Mouse (Mus musculus) hindbrain, embryonic 10.5 days (tissue): ENCODE data around the gene Cebpe. TPM values are rescaled to one million over a fixed set of nuclear protein-coding genes. Genes with fewer than 3 reads are reported as not detected.

ENCODE experiments used
- DNase-seq: peaks from one replicate; pipeline ENCODE4 v3.0.0-alpha.2; 2017; ENCODE audit warnings: low spot score
- H3K27ac ChIP-seq: fragments of 300-500 bp; sonication (generic); 2 replicates; pipeline ENCODE4 v1.5.1; 2016; ENCODE audit warnings: mild to moderate bottlenecking, moderate library complexity
- H3K27me3 ChIP-seq: fragments of 300-500 bp; sonication (generic); 2 replicates; pipeline ENCODE4 v1.6.1; 2016; ENCODE audit warnings: mild to moderate bottlenecking; ENCODE audit not compliant: poor library complexity, insufficient read depth, severe bottlenecking
- H3K36me3 ChIP-seq: fragments of 300-500 bp; sonication (generic); 2 replicates; pipeline ENCODE4 v1.6.1; 2016; ENCODE audit warnings: mild to moderate bottlenecking, moderate library complexity
- H3K4me1 ChIP-seq: fragments of 300-500 bp; sonication (generic); replicated peaks from 2 replicates; pipeline ENCODE4 v1.6.1; 2016; ENCODE audit warnings: mild to moderate bottlenecking
- H3K4me3 ChIP-seq: fragments of 300-500 bp; sonication (generic); 2 replicates; pipeline ENCODE4 v1.5.1; 2016; ENCODE audit warnings: mild to moderate bottlenecking, moderate library complexity
- H3K9me3 ChIP-seq: fragments of 300-500 bp; sonication (generic); 2 replicates; pipeline ENCODE4 v1.6.1; 2016; ENCODE audit warnings: mild to moderate bottlenecking, moderate library complexity
- WGBS: fragments of 180-500 bp; shearing (Covaris S2); methylation state at CpG from one replicate; pipeline ENCODE4 v1.1.7; 2016; 5-methylcytosine and 5-hydroxymethylcytosine counted together
- polyA plus RNA-seq: library from polyadenylated mRNA; unstranded; fragments of >200 nt; fragmentation: Nextera tagmentation; extraction: Ambion mirVana; gene quantifications from 2 replicates; pipeline ENCODE4 v1.2.1, GENCODE M21; 2016

The Cebpe gene
- polyA plus RNA-seq, 1 experiment from 2014 or later: not detected

DNA sequence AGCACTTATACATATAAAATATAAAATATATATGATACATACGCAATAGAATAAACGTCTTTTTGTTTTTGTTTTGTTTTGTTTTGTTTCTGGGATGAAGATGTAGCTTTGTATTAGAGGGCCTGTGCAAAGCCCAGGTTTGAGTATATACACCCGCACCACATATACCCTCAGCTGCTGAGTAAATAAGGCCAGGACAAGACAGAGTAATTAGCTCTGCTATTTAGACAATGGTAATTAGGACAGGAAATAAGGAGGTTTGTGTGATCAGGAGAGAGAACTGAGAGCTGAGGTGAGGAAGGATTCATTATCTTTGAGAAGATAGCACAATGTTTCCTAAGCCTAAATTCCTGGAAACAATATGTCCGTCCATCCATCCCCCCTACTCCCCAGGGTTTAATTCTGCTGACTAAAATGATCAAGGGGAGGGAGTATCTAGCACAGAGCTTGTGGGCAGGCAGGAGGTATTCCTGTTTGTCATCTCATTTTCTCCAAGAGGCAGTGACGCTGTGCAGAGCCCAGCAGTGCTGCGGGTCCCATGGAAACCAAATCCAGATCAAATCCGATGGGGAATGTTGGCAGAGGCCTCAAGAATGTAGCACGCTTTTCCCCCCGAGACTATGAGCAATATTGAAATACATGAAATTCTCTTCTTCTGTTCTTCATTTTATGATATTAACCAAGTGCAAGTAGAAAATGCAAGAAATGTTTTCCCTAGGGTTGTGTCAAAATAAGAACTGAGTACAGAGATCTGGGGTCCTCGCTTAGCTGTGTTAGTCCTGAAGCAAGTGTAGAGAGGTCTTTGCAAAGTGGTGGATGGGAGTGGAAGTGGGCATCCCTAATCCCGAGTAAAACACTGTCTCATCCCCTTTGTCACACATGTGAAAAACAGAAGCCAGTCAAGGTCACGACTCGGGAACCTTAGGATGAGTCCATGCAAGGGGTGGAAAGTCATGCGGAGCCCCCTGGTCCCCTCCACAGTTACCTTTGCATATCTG lies 24.9 kb upstream of the Cebpe start:
- Histone ChIP-seq H3K27ac (no peak overlapping the region), H3K9me3 (no peaks in the 10 kb centered on the region), H3K4me1 (peaks cover 17% of the 10 kb centered on the region), H3K4me3 (no peak overlapping the region), H3K27me3 (no peaks in the 10 kb centered on the region), H3K36me3 (no peaks in the 10 kb centered on the region)
- DNase-seq: no peak
- WGBS: 66% methylated on average over 14 of the region's 14 CpGs

DNA sequence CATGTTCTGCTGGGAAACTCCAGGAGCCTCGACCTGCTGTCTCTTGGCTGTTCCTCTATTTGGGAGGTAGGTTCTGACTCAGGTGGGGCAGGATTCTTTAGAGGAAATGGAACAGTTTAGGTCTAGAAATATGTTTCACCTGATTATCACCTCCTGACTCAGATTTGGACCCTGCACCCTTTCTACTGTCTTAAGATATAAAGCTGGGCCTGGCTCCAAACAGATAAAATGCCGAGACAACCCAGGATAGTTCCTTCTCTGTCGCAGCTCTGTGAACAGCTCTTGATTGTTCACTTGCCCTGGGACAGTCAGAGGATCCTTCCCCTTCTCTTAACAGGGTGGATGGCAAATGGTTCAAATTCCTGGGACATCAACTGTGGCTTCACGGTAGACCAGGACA lies 23.2 kb upstream of the Cebpe start:
- Histone ChIP-seq H3K27ac (no peak overlapping the region), H3K4me3 (no peak overlapping the region), H3K4me1 (peaks cover 17% of the 10 kb centered on the region), H3K36me3 (no peaks in the 10 kb centered on the region), H3K27me3 (no peaks in the 10 kb centered on the region), H3K9me3 (no peaks in the 10 kb centered on the region)
- no peak for DNase-seq
- WGBS: 84% methylated on average over 4 of the region's 4 CpGs

DNA sequence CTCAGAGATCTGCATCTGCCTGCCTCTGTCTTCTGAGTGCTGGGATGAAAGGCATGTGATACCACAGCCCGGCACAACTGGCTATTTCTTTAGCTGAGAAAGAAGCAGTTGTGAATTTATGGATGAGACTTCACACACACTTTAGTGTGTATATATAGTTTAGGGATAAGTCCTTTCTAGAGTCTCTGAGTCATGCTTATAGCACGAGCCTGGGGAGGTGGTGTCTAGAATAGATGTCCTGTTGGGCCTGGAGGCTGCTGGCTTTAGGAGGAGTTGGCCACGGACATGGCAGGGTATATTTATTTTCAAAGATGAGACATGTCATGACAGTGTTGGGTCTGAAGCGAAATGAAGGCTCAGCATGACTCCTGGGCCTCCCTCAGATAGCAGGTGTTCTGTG lies 22.0 kb upstream of the Cebpe start:
- Histone ChIP-seq H3K4me1 (peaks cover 19% of the 10 kb centered on the region), H3K9me3 (no peaks in the 10 kb centered on the region), H3K36me3 (no peaks in the 10 kb centered on the region), H3K27me3 (no peaks in the 10 kb centered on the region), H3K4me3 (no peak overlapping the region), H3K27ac (no peak overlapping the region)
- 81% methylated on average over 4 of the region's 4 CpGs for WGBS
- no peak for DNase-seq

DNA sequence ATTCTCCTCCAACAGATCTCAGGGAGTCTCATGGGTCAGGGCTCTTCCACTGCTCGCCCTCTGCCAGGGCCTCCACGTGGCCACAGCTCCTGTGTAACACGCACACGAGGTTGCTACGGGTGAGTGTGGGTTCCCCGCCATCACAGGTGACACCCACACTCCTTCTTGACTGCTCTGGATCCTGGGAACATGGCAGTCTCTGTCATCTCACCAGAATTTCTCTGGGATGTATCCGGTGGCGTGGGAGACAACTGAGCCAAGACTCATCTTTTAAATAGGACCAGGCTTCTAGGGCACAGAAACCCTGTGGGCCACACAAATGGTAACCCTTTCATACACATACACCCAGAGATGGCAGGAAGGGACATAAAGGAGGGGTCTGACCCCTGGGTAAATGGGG lies 20.2 kb upstream of the Cebpe start:
- Histone ChIP-seq H3K36me3 (no peaks in the 10 kb centered on the region), H3K9me3 (no peaks in the 10 kb centered on the region), H3K27me3 (no peaks in the 10 kb centered on the region), H3K4me3 (no peak overlapping the region), H3K4me1 (peaks cover 13% of the 10 kb centered on the region), H3K27ac (no peak overlapping the region)
- no peak for DNase-seq
- 89% methylated on average over 8 of the region's 8 CpGs for WGBS

- no peak overlapping the region for H3K27ac ChIP-seq
- WGBS: 94% methylated on average over 6 of the region's 6 CpGs
- DNase-seq: no peak
- no peaks in the 10 kb centered on the region for H3K9me3 ChIP-seq
- no peaks in the 10 kb centered on the region for H3K36me3 ChIP-seq
- H3K4me3 ChIP-seq: no peak overlapping the region
- 0 out of 2 replicates have a peak, but pooled peaks cover 6% of the 10 kb centered on the region for H3K4me1 ChIP-seq
- no peaks in the 10 kb centered on the region for H3K27me3 ChIP-seq
Measured at GRCm38 (mm10) chr14:54730305-54730704, 18.3 kb upstream of the Cebpe start.

DNA sequence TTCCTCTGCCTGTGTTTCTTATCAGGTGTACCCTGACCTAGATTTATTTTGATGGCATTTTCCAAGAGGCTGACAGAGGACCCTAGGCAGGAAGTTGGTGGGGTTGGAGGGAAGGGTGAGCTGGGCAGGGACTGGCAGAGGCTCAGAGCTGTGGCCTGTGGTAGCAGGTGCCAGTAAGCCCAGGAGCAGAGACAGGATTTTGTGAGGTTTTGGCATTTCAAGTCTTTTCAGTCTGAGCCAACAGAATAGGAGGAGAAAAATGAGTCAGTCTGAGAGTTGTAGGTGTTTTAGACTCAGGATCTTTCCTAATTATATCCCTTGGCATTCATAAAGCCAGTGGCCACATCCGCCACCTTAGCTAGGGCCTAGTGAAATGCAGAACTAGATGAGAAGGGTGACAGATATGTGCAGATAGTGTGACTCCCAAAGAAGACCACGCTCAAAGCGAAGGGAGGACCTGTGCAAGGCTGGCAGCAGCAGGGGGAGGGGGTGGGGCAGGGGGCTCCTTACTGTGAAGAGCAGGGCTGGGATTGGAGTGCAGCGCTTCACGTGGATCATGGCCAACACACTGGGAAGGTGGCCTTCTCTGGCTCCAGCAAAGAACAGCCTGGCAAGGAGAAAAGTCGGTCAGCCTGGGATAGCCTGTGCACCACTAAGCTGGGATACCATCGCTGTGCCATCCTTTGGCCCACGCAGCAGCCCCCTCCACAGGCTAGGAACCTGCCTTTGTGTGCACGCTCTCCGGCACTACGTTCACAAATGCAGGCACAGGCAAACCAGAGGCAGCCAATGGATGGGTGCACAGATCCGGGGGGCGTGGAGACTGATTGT lies 17.1 kb upstream of the Cebpe start:
- H3K4me3 ChIP-seq: no peak overlapping the region

GRCm38 (mm10) chr14:54727565-54727964 lies 15.6 kb upstream of the Cebpe start:
- no peak for DNase-seq
- Histone ChIP-seq H3K4me3 (no peak overlapping the region), H3K9me3 (no peaks in the 10 kb centered on the region), H3K4me1 (0 out of 2 replicates have a peak, but pooled peaks cover 2% of the 10 kb centered on the region), H3K27ac (no peak overlapping the region), H3K27me3 (no peaks in the 10 kb centered on the region), H3K36me3 (no peaks in the 10 kb centered on the region)
- 81% methylated on average over 5 of the region's 5 CpGs for WGBS

More for the DNA sequence above, 17.1 kb upstream of the Cebpe start:
- no peak for DNase-seq
- Histone ChIP-seq H3K27ac (no peak overlapping the region), H3K36me3 (no peaks in the 10 kb centered on the region), H3K27me3 (no peaks in the 10 kb centered on the region), H3K4me1 (0 out of 2 replicates have a peak, but pooled peaks cover 6% of the 10 kb centered on the region), H3K9me3 (no peaks in the 10 kb centered on the region)
- WGBS: 63% methylated on average over 13 of the region's 13 CpGs

DNA sequence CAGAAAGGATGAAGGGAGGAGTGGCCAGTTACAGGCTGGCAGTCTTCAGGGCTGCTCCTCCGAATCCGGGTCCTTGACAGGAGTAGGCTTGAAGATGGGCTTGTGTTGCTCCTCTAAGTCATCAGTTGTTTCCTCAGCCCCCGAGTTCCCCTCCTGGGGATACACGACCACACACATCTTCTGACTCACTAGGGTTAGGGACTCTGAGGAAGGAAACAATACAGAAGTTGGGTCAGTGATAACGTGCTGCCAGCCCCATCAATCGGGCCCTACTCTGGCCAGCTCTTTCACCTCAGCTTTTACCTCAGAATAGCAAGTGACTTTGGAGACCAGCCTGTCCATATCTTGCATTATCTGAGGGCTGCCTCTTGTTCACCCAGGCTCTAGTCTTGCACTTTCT lies 12.1 kb upstream of the Cebpe start:
- H3K27me3 ChIP-seq: no peaks in the 10 kb centered on the region
- DNase-seq: no peak
- no peak overlapping the region for H3K4me3 ChIP-seq
- no peaks in the 10 kb centered on the region for H3K4me1 ChIP-seq
- 80% methylated on average over 6 of the region's 6 CpGs for WGBS
- H3K9me3 ChIP-seq: no peaks in the 10 kb centered on the region
- H3K27ac ChIP-seq: no peak overlapping the region
- H3K36me3 ChIP-seq: no peaks in the 10 kb centered on the region

DNA sequence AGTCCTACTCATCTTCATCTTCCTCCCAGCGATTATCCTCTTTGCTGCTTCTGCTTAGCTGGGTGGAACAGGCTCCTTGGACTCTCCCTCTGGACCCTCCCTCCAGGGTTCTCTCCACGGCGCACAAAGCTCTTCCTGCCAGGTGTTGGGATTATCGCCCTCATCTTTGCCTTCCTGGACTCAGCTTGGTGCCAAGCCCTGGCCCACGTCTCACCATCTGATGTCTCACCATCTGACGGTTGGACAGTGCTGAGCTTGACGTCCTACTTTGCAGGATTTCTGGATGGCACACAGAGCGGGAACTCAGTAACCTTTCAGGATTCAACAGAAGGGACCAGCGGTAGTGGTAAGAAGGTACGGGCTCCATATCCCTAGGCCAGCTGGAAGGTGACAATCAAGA lies 9.7 kb upstream of the Cebpe start:
- no peaks in the 10 kb centered on the region for H3K36me3 ChIP-seq
- H3K4me1 ChIP-seq: no peaks in the 10 kb centered on the region
- WGBS: 87% methylated on average over 10 of the region's 10 CpGs
- DNase-seq: no peak
- H3K9me3 ChIP-seq: no peaks in the 10 kb centered on the region
- no peaks in the 10 kb centered on the region for H3K27me3 ChIP-seq
- H3K4me3 ChIP-seq: no peak overlapping the region
- no peak overlapping the region for H3K27ac ChIP-seq

- DNase-seq: no peak
- H3K4me1 ChIP-seq: no peaks in the 10 kb centered on the region
- no peak overlapping the region for H3K4me3 ChIP-seq
- 84% methylated on average over 7 of the region's 7 CpGs for WGBS
- no peaks in the 10 kb centered on the region for H3K9me3 ChIP-seq
- no peaks in the 10 kb centered on the region for H3K27me3 ChIP-seq
- no peak overlapping the region for H3K27ac ChIP-seq
- no peaks in the 10 kb centered on the region for H3K36me3 ChIP-seq
Measured at GRCm38 (mm10) chr14:54720654-54721350, 8.8 kb upstream of the Cebpe start.

GRCm38 (mm10) chr14:54720041-54720440 lies 8.1 kb upstream of the Cebpe start:
- 90% methylated on average over 11 of the region's 11 CpGs for WGBS
- Histone ChIP-seq H3K4me3 (no peak overlapping the region), H3K27me3 (peaks cover 4% of the 10 kb centered on the region), H3K9me3 (no peaks in the 10 kb centered on the region), H3K36me3 (no peaks in the 10 kb centered on the region), H3K4me1 (peaks cover 2% of the 10 kb centered on the region), H3K27ac (no peak overlapping the region)
- no peak for DNase-seq

- H3K4me3 ChIP-seq: no peak overlapping the region
- WGBS: 77% methylated on average over 1 of the region's 1 CpGs
- peaks cover 12% of the 10 kb centered on the region for H3K27me3 ChIP-seq
- no peak overlapping the region for H3K27ac ChIP-seq
- H3K9me3 ChIP-seq: no peaks in the 10 kb centered on the region
- no peaks in the 10 kb centered on the region for H3K36me3 ChIP-seq
- peaks cover 20% of the 10 kb centered on the region for H3K4me1 ChIP-seq
- DNase-seq: no peak
Measured at GRCm38 (mm10) chr14:54715402-54715801, 3.4 kb upstream of the Cebpe start.
